Mouse (Mus musculus) embryo, embryonic 10.5 days (tissue): ENCODE measurements around the gene Slc6a4.

Experiments
- DNase-seq: peaks from one replicate; pipeline ENCODE4 v3.0.0-alpha.2; 2015; ENCODE audit warnings: low spot score

Gene Slc6a4

GRCm38 (mm10) chr11:76997916-76998704 is at the start of gene Slc6a4:
TSS of gene Slc6a4 (plus strand) at chr11:76998603.
- peak; percentile 63 for DNase-seq

DNA sequence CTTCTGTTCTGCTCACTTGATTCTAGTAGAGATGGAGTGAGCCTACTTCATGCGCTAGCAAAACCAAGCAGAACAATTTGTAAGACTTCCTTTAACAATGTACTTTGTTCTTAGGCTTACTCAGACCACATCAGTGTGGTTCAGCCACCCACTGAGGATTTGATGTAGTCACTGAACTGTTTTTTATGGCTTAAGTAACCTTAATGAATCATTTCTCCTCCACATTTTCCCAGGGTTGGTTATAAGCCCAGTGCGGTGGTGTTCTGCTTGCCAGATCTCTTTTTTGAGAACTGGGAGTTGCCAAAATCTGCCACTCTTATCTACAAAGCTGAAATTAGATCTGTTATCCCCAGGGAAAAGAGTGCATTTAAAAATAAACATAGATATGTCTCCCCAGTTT is 44.9 kb upstream of the Slc6a4 start:
- no peak for DNase-seq

DNA sequence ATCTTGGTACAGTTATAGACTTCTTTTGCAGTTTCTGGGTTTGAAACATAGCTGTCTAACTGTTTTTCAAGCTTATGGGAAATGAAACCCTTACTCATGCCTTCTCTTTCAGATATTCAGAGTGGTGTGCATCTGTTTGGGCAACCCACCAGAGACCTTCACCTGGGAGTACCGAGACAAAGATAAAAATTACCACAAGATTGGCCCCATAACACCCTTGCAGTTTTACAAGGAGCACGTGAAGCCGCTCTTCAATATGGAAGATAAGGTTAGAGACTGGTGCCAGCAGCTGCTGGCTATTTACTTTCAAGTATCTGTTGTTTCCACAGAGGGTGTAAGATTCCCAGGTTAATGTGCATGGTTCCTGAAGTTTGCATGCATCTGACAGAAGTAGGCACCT is 32.7 kb upstream of the Slc6a4 start:
- DNase-seq = no peak

DNA sequence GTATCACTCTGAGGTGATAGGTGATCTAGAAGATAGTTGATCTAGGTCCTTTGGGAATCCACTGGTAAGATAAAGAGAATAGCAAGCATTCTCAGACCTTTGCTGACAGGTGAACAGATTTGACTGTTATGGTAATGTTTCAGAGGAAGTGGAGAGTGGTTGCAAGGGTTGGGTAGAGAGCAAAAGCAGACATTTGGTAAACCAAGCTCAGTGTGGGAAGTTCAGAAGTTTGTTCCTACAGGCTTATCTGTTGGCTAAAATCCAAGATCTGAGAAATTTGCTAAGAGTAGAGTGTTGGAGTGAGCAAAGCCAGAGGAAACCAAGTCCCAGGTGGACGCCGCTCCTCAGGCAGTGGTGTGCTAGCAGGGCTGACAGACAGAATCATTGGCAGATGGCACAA is 28.1 kb upstream of the Slc6a4 start:
- no peak for DNase-seq

- DNase-seq = no peak
Measured at GRCm38 (mm10) chr11:76974680-76975319, 23.6 kb upstream of the Slc6a4 start.

GRCm38 (mm10) chr11:76981570-76982141 is 16.7 kb upstream of the Slc6a4 start:
- no peak for DNase-seq

DNA sequence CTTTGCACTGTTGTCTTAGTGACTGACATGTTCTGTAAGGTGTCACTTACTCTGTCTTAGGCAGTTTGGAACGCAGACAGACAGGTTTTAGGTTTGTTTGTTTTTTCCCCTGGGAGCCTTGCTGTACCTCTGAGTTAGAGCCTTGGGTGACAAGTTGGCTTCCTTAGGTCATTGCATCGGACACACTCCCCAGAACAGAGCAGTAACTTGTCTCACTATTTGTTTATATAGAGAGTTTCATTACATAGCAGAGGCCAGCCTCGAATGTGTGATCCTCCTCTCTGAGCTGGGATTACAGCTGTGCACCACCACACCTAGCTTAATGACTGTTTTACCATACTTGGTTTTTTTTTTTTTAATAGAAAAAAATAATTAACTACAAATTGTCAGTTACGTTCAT is 16.0 kb upstream of the Slc6a4 start:
- DNase-seq = no peak

DNA sequence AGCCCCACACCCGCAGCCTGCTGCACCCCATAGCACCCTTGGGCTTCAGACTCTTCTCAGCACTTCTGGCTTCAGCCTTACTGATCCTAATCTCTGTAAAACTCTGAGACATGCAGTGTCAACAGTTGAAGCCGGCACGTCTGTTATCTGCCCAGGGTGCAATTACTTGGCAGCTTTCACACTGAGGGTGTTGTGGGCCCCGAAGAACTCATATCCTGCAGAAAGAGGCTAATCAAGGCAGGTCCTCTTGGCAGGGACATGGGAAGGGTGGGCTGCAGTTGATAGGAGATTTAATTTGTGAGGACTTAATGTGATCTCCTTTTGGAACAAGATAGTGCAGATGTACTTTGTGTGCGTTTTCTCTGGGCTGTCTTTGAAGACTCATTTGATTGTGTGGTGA is 14.8 kb upstream of the Slc6a4 start:
- DNase-seq = no peak

DNA sequence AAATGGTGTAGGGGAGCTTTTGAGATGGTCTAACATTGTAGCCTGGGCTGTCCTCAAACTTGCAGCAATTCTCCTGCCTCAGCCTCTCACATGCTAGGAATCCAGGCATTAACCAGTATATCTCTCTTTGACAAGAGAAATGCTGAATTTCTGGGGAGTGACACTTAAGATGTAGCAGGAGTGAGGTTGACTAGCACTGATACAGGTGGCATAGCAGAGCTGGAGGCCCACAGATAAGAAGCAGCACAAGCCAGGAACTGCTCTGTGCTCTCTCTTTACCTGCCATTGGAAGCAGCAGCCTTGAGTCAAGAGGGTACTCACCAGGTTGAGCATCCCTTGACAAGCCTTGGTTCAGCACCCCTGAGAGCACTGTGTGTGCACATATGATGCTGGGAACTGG is 14.2 kb upstream of the Slc6a4 start:
- DNase-seq = no peak

GRCm38 (mm10) chr11:76990839-76991238 is 7.6 kb upstream of the Slc6a4 start:
- no peak for DNase-seq

GRCm38 (mm10) chr11:76992886-76993285 is 5.5 kb upstream of the Slc6a4 start:
- no peak for DNase-seq

DNA sequence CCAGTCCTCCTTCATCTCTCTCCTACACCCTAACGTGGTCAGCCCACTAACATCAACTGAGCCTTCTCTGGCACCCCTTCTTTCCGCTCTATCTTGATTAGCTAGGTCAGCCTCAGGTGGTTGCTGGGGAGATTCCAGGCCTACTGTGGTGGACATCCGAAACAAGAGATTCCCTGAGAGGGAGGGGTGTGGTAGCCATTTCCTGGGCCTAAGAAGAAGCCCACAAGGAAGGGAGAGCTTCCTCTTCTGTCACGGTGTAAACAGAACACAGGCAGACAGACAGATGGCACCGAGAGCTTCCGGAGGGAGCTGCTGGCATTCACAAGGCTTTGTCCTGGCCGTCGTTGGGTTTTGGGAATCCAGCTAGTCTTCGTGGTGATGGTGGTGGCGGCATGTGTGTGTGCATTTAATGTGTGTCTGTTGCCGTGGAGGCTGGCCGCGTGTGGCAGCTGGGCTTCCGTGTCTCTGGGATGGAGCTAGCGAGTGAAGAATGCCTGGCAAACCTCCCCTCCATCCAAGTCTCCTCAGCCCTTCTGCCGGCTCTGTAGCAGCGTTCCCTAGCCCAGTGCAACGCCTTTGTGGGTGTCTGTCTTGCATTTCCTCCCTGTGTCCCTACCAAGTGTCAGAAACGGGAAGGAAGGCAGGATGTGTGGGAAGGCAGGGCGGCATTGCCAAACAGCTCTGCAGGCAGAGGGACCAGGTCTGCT is 2.3 kb upstream of the Slc6a4 start:
- DNase-seq = no peak

GRCm38 (mm10) chr11:76997305-76997704 is 1.1 kb upstream of the Slc6a4 start:
- DNase-seq = peak; percentile 89

GRCm38 (mm10) chr11:76998705-76999226 is 363 bp downstream of the Slc6a4 start:
- DNase-seq = peak; percentile 56

DNA sequence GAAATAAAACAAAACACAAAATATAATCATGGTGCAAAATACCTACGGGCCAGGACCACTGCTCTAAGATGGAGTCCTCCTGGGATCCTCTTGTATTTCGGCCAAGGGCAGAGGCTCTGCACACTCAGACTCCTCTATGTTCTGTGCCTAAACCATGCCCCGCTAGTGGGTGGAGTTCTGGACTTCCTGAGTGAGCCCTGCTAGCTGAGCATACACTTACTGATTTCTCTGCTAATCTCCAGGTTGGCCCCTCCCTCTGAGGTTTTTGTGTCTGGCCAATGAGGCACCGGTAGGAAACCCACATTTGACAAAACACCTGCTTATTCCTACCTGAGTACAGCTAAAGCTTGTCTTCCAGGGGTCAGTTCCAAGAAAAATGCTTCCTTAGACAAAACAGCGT is 2.3 kb downstream of the Slc6a4 start:
- no peak for DNase-seq

- no peak for DNase-seq
Measured at GRCm38 (mm10) chr11:77002361-77002760, 4.0 kb downstream of the Slc6a4 start.

- DNase-seq = no peak
Measured at GRCm38 (mm10) chr11:77005881-77006280, 7.5 kb downstream of the Slc6a4 start.

DNA sequence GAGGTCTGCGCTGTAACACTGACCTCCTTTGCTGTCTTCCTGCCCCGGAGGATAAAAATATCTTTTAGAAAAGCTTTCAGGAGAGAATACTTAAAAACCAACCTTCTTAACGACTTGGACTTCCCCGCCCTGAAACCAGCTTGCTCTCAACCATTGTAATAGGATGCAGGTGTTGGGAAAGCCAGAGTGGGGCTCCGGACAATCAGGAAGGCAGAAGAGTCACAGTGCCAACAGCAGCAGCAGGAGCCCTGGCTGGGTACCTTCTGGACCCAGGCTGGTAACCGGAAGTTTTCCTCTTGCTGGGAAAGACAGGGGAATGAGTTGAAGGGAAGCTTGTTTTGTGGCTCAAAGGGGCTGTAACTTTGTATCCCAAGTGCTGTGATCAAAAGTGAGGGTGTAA is 8.2 kb downstream of the Slc6a4 start:
- DNase-seq = no peak

DNA sequence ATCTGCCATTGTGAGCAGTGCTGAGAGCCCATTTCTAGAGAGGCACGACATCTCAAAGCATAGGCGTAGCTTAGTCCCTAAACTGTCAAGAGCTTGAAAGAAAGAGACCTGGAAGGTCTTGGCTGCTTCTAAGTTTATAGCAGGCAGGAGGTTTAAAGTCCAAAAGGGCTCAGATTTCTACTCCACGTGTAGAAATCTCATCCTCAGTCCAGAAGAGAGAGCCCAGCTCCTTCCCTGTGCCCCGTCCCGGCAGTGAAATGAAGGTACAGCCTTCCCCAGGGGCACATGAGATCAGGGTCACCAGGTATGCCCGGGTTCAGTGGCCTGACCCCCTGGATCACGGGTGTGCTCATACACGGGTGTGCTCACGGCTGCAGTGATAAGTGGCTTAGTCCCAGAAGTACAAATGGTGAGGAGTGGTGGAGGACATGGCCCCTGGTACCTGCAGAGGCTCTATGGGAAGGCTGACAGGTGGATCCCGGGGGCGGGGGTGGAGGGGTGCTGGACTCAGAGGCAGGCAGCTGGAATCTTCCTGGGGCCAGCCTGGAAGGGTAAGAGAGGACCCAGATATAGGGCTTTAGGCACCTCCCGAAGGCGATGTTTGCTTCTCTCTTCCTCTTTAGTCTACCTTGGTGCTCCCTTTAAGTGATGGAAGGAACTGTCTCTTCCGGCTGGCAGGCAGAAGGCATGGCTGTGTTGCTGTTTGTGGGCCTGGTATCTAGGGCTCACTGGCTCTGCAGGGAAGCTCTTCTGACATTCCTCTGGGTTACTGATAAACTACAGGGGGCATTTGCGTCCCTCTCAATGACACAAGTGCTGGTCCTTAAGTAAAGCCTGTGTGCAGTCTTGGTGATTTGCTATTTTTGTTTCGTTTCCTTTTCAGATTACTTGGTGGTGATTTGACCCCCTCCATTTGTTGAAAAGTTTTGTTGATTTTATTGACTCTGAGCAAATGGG is 10.9 kb downstream of the Slc6a4 start:
- no peak for DNase-seq

DNA sequence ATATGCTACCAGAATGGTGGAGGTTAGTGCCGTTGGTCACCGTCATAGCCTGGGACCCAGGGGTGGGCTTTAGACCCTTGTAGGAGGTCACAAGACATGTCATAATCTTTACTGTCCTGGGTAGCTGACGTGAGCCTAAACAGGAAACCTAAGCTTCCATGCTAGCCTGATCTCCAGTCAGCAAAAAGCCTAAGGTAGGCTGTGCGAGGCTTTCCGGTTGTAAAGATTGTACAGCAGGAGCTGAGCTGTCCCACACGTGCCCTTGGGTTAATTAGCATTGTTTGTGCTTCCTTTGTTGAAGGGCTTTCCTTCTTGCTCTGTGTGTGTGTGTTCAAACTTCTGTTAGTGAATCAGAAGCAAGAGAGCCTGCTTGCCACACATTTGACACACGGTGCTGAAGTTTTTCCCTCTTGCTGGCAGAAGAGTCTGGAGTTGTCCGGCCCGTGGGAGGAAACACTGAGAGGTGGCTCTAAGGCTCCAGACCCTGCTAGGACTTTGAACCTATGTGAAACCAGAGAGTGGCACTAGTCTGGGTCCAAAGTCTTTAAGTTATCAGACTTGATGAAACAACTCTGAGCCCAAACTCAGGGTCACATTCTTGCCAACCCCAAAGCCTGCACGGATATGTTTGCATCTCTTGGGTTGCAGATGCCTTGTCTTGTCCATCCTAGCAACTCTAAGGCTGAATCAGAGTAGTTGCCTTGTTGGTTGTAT is 12.5 kb downstream of the Slc6a4 start:
- no peak for DNase-seq

DNA sequence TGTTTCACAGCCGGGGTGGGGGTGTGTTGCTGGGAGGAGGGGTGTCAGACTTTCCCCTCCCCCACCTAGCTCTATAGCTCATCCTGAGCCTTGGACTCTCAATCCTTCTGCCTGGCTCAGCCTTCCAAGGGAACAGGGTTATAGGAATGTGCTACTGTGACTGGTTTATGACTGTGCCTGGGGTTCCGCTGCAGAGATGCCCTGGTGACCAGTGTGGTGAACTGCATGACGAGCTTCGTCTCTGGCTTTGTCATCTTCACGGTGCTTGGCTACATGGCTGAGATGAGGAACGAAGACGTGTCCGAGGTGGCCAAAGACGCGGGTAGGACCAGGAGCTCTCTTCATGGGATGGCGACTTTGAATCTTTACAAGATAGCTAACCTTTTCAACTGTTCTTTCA is 19.6 kb downstream of the Slc6a4 start:
- no peak for DNase-seq
